Mouse (Mus musculus): ENCODE measurements around the gene Ak3. TPM values are rescaled to one million over a fixed set of nuclear protein-coding genes. Genes with fewer than 3 reads are reported as not detected.
"Not testable (repeated sequence)": the region's sequence is repeated elsewhere in the genome, so short reads cannot be mapped to it uniquely, and the experiment has no call there.

Gene Ak3
- total RNA-seq, 2 experiments from 2014 or later: 132 to 214 TPM

DNA sequence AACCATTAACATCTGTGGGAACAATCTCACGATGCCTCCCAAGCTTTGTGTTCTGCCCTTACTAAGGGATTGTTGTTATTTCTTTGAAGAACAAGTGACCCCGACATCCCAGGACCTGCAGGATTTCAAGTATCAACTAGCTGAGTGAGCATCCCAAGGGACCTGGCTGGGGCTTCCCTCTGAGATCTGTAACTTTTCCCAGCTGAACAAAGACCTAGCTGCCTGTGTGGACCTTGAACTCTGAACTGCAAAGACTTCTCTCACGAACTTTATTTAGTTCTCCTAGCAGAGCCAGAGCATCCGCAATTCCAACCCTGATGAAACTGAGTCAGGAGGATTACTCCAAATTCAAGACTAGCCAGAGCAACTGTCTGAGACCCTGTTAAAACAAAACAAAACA lies 2.4 kb downstream of the Ak3 start:
- no peak for DNase-seq (ENCODE audit: low spot score in 2 of 2)

DNA sequence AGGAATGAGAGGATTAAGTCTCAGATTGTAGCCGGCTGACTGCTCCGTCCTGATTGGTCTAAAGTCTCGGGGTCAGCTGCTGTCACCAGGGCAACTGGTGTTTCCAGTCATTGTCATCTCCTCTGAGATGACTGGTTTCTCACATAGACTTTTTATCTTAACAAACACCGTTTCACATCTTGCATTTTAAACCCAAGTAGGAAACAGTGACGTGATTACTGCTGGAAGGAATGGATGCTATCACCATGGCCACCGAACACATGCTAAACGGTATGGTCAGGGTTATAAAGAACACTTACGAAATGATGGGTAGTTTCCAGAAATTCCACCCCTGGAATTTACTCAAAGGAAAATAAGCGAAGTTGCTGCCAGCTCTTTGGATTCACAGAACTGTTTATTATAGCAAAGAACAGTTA lies 3.4 kb downstream of the Ak3 start:
- DNase-seq (ENCODE audit: low spot score in 2 of 2): no peak

DNA sequence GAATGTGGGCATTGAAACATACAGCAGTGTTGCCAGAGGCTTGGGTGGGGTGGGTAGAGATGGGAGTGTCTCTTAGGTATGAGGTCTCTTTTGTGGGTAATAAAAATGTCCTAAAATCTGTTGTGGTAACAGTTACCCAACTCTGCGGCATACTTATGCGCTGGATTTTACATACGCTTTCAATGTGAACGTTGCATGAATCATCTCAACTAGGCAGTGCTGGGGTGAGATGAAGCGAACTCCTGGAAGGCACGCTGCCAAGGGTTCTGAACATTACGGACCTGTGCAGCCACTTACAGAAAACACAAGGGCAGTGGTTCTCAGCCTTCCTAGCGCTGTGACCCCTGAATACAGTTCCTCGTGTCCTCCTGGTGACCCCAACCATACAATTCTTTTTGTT lies 5.1 kb downstream of the Ak3 start:
- no peak for DNase-seq (ENCODE audit: low spot score in 2 of 2)

DNA sequence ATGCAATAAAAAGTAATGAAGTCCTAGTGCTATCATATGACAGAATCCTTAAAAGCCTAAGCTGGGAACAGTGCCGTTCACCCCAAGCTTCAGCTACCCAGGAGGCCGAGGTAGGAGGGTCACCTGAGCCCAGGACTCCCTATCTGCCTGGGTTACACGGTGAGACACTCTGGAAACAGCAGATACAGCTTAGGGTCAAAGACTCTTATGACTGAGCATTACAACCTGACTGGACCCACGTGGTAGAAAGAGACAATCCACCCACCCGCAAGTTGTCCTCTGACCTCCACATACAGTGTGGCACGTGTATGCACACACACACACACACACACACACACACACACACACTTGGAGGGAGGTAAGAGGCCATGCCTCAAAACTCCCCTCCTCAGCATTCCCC lies 5.6 kb downstream of the Ak3 start:
- DNase-seq (ENCODE audit: low spot score in 2 of 2): no peak

DNA sequence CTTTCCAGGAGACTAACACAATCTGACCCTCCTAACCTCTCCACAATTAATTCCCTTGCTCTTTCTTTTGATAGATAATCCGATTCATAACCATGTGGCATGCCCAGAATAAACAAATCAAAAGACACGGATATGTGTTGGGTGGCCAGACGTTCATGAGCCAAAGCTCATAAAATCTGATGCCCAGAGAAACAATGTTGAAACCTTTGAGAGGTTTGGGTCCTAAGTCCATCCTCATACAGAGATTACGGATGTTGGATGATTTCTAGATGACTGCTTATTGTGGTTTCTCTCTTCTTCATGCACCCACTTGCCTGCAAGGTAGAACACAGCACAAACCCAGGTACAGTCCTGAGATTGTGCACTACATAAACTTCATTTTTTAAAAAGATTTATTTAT lies 7.6 kb downstream of the Ak3 start:
- no peak for DNase-seq (ENCODE audit: low spot score in 2 of 2)

DNA sequence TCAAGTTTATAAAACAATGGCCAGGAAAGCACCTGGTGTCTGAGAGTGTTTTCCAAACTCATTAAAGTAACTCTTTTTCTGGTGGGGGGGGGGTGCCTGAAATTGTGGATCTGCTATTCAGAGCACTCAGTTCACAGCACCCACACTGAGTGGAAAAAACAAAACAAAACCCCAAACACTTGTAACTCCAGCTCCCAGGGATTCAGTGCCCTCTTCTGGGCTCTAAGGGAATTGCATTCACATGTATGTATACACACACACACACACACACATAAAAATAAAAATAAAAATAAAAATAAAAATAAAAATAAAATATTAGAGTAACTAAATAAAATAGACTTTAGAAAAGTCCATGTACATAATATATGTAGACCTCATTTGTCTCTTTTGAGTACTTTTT lies 8.4 kb downstream of the Ak3 start:
- DNase-seq (ENCODE audit: low spot score in 2 of 2): no peak

DNA sequence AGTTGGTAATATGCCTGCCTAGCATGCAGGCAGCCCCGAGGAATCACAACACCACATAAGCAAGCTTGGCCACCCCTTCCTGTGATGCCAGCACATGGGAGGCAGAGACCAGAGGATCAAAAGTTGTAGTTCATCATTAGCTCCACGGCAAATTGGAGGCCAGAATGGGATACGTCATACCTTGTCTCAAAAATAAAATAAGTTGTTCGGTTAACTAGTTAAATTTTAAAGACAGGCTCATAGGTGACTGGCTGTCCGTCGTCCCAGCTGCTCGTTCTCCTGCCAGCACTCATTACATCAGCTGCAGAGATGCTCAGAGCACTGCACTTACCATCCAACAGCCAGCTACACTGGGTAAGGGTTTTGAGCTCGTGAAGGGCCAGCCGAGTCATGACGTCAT lies 10.2 kb downstream of the Ak3 start:
- no peak for DNase-seq (ENCODE audit: low spot score in 2 of 2)

DNA sequence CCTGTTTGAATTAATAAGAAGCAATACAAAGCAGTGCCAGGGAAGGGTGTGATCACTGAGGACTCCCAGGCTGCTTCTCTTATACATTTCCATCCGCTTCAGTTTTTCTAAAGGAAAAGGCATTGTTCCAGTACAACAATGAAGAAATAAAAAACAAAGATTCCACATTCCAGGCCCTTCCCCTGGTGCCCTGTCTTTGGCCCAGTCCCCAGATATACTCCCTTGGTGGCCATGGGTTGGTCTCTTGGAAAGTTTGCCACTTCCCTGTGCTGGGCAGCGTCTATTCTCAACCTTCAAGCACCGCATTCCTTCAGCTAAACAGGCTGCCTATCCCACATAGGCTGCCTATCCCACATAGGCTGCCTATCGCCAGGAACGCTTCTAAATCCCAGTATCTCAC lies 10.7 kb downstream of the Ak3 start:
- DNase-seq (ENCODE audit: low spot score in 2 of 2): no peak

DNA sequence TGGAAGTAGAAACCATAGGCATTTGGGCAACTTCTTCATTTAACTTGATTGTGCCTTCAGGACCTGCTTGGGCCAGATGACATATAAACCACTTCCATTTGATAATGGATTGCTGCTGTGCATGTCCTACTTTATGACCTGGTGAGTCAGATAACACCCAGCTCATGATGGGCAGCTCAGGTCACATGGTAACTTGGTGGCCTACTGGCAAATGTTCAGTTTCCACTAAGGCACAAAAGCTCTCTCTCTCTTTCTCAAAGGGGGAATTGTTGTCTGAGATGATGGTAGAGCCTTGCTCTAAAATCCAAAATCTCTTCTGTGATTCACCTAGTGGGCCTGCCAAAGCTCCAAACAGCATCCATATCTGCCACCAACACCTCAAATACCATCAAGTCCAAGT lies 15.1 kb downstream of the Ak3 start:
- DNase-seq (ENCODE audit: low spot score in 2 of 2): no peak

DNA sequence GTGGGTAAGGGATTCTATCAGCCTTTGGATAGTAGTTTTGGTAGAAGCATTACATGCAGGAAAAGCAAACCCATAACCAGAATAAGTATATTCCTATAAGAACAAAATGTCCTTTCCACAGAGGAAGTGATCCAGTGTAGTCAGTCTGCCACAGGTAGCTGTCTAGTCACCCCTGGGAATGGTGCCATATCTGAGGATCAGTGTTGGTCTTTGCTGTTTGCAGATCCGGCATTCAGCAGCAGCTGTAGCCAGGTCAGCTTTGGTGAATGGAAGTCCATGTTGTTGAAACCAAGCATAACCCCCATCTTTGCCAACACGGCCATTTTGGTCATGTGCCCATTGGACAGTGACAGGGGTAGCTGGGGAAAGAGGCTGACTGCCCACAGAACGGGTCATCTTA lies 16.0 kb downstream of the Ak3 start:
- no peak for DNase-seq (ENCODE audit: low spot score in 2 of 2)

DNA sequence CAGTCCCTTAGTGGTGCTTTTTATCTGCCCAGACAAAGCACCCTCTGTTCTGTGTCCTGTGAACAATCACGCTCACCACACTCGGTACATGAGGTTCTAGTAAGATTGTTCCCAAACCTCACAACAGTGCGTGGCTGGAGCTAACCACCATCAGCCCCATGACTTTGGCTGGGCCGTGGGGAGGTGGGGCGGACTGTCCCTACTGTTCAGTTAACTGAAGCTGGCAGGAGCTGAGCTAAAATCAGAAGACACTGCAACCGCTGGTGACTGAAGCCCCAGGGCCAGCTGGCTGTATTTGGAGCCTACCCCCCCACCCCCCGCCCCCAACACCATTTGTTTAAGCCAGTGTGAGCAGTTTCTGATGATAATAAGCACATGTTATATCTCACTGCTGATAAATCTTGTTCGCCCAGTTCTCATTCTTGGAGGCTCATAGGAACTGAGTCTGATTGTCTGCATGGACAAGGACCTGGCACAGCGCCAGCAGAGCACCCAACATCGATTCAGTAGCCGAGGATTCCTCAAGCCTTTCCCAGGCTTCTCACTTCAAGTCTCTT lies 23.3 kb downstream of the Ak3 start:
- DNase-seq (ENCODE audit: low spot score in 2 of 2): no peak

DNA sequence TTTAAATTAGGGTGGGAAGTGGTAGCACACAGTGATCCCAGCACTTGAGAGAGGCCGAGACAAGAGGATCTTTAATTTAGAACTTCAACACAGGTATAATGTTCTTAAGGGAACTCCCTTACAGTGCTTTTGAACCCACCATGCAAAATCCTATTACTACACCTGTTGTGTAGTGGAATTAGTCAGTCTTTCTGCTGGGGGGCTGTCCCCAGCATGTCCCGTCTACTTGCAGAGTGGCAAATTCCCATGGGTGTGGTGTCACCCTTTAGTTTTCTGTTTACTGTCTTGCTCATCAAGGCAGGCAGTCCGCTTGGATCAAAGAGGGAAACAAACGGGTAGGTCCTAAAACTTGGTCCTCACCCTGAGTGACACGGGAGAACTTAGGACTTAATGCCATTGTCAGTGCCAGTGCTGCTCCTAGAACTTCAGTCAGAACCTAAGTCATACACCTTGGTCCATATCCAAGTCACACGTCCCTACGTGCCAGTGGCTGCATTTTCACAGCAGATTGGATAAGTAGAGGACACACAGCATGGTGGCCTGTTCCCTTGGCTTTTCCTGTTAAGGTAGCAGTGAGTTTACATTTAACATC lies 25.9 kb downstream of the Ak3 start:
- DNase-seq (ENCODE audit: low spot score in 2 of 2): no peak

DNA sequence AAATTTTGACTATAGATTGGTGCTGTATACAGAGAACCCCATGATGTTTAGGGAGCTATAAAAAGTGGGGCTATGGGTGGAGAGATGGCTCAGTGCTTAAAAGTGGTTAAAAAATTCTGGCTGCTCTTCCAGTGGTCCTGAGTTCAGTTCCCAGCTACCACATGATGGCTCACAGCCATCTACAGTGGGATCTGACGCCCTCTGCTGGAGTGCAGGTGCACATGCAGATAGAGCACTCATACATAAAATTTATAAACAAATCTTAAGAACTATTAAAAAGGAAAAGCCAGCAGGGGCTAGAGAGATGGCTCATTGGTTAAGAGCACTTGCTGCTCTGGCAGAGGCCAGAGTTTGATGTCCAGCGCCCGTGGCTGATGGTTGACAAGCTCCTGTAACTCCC lies 28.1 kb downstream of the Ak3 start:
- DNase-seq (ENCODE audit: low spot score in 2 of 2): no peak

DNA sequence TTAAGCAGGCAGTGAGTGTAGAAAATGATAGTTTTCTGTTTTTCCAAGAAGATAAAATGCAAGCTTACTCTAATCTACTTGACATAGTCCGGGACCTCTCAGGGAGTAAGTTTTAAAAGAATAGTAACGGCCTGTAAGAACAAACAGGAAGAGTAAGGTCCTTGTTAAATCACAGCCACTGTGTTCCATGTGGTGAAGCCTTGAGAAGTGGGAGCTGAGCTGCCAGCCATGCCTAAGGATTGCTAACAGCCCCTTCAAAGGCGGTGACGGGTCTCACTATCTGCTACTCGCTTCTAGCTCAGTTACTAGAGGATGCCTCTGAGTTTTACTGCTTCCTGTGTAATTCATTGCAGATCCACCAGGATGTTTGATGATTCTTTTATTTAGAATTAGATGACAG lies 31.0 kb downstream of the Ak3 start:
- no peak for DNase-seq (ENCODE audit: low spot score in 2 of 2)

DNA sequence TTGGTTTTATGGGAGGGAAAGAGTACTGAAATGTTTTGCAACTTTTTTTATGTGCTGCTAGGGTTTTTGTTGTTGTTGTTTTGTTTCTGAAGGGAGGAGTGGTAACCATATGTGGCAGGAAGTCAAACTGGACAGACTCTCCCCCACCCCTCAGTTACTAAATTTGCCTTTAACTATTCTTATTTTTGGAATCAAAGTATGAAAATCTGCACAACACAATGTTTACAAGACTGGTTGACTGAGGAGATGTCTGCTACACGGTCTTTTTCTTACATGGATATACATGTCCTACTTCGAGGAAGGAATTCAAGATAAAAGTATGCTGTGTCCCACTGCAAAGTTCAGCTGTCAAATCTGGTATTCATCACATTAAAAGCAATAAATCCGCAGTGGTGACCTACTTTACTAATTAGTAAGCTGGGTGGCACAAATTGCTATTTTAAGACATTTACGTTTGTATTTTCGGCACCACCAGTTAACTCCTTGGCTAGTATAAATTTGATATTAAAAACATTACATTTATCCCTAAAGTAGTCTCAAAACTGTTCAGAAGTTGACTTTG lies 31.5 kb downstream of the Ak3 start:
- no peak for DNase-seq (ENCODE audit: low spot score in 2 of 2)

DNA sequence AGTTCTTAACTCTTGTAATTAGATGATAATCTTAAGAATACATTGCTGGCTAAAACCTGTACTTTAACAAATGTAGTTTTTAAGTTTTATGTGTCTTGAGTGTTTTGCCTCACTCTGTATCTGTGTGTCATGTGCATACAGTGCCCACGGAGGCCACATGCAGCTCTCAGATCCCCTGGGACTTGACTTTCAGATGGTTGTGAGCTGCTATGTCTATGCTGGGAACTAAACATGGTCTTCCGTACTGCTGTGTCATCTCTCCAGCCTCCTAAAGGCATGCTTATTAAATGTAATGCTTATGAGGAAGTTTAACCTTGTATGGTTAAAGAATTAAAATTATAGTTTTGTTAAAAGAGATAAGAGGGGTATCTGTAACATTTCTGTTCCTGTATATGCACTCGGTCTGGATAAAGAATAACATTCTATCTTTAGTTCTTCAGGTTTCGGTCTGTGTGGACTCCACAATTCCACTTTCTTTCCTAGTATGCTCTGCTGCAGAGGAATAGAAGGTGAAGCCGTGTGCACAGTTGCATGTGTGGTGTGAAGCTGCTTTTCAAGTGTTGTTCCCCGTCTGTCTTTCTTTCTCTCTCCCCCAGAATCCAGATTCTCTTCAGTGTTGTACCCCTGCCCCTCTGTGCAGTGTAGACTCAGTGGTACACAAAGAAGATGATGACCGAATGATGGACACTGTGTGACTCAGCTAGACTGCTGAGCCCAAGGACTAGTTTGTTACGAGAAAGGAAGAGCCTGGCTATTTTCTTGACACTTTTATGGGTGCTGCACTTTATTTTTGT lies 32.2 kb downstream of the Ak3 start:
- DNase-seq (ENCODE audit: low spot score in 2 of 2): no peak

DNA sequence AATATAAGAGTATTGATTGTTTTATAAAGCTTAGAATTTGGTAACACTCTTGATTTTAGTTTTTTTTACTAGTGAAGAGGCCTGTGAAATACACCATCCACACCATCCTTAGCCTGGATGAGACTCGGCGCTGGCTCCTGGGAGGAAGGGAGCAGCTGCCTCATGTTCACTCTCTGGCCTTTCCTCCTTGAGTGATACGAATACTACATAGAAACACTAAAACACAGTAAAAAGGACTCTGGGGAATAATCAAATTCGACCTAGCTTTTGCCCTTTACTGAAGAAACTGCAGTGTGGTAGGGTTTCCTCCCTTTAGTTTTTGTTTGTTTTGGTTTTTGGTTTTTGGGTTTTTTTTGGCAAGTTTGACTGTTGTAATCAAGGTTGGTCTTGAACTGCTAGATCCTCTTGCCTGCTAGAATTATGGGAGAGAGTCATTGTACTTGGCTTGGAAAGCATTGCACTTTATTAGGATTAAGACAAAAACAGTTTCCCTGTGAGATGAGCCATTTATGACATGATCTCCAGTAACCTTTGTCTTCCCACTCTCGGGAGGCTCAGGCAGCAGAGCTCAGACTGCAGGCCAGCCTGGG lies 33.2 kb downstream of the Ak3 start:
- no peak for DNase-seq (ENCODE audit: low spot score in 2 of 2)

DNA sequence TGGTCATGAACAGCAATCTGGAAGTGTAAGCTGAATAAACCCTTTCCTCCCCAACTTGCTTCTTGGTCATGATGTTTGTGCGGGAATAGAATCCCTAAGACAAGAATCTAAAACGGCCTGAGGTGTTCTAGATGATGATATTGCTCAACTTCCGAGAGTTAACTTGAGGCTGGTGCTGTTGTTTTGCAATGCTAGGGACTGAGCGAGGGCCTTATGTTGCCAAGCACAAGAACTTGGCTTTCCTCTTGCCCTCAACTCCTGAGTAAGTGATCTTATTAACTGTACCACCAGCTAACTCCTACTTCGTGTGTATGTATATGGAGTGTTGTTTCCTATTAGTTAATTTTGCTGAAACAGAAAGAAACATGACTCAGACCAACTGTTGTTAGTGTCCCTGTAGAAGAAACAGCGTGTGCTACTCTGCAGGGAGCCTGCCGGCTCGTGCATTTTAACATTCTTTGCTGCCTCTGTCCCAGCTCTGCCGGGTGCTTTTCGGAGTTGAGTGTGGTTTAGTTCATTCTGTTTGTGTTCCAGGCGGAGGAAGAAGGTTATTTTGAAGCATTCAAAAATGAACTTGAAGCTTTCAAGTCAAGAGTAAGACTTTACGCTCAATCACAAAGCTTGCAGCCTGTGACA lies 36.3 kb downstream of the Ak3 start:
- DNase-seq (ENCODE audit: low spot score in 2 of 2): no peak

DNA sequence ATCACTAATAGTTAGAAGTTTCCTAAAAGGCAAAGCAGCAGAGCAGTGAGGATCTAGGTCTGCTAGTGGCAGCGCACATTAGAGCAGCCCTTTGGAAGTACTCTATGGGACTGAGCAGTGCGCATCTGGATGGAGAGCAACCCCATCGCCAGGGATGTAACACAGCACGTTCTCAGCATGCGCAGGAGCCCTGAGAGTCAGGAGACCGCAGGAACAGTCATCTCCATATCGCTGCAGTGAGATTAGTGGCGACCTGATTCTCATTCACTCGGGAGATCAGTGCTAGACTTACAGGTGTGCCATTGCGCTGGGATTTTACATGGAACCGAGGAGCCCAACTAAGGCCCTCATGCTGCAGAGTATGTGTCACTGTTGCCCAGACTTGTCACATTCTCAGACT lies 38.7 kb downstream of the Ak3 start:
- DNase-seq (ENCODE audit: low spot score in 2 of 2): no peak

DNA sequence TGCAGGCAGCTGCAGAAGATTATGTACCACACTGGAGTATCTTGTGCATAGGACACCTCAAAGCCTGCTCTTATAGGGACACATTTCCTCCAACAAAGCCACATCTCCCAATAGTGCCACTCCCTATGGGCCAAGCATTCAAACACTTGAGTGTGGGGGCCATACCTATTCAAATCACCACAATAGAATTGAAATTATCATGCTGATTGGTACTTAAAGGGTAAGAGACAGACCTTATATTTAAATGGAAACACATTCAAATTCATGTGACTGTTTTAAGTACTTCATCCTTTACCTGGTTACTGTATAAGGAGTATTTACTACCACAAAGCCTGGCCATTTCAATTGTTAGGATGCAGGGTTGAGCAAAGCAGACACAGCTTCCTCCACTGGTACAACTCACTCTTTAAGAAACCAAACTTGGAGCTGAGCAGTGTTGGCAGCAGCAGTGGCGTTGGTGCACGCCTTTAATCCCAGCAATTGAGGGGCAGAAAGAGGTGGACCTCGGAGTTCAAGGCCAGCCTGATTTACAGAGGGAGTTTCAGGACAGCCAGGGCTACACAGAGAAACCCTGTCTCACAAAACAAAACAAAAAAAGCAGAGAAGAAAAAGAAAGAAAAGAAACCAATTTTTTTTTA lies 39.6 kb downstream of the Ak3 start:
- no peak for DNase-seq (ENCODE audit: low spot score in 2 of 2)

DNA sequence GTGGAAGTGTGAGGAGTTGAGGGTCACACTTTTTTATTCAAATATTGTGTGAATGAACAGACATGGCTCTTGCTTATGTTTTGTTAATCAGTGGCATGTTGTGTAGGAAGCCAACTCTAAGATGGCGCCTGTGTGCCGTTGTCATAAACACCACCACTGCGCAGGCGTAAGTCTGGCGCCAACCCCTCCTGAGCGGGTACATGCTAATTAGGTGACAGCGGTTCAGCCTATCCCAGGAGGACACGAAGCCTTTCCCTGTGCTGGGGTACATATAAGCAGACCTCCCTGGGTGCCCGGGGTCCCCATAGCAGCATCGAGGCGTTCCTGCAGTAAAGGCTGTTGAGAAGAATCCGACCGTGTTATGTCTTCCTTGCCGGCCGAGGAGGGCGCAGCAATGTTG lies 47.4 kb downstream of the Ak3 start:
- DNase-seq (ENCODE audit: low spot score in 2 of 2): not testable (repeated sequence)
